Mouse (Mus musculus) layer of hippocampus, postnatal 36 days (tissue): ENCODE data around the gene Fam83d. TPM values are rescaled to one million over a fixed set of nuclear protein-coding genes. Genes with fewer than 3 reads are reported as not detected.

ENCODE experiments used
- DNase-seq, 2 experiments: peaks; one replicate each; pipeline ENCODE4 v3.0.0; 2022
- total RNA-seq, 2 experiments: library from RNA; stranded (reverse); gene quantifications; 2 replicates each; pipeline ENCODE4 v1.2.3; 2021

The Fam83d gene
- total RNA-seq, 2 experiments from 2014 or later, result 4.4 to 5.4 TPM

GRCm38 (mm10) chr2:158745049-158745482, 22.8 kb upstream of the Fam83d start:
- DNase-seq, result peak; percentile 57 to 64

- DNase-seq, result no peak
Observed at GRCm38 (mm10) chr2:158746164-158746563, 21.7 kb upstream of the Fam83d start.

GRCm38 (mm10) chr2:158749366-158749765, 18.5 kb upstream of the Fam83d start:
- DNase-seq, result peak; percentile 79 to 82

GRCm38 (mm10) chr2:158760231-158760630, 7.7 kb upstream of the Fam83d start:
- DNase-seq, result no peak

- no peak for DNase-seq
Observed at GRCm38 (mm10) chr2:158762339-158762738, 5.6 kb upstream of the Fam83d start.

- DNase-seq, result no peak
Observed at GRCm38 (mm10) chr2:158768350-158768749, 457 bp downstream of the Fam83d start.

- no peak for DNase-seq
Observed at GRCm38 (mm10) chr2:158768771-158769170, 878 bp downstream of the Fam83d start.

GRCm38 (mm10) chr2:158770126-158770757, 2.3 kb downstream of the Fam83d start:
- DNase-seq, result no peak

GRCm38 (mm10) chr2:158771066-158771763, 3.3 kb downstream of the Fam83d start:
- DNase-seq, result no peak

GRCm38 (mm10) chr2:158772808-158773207, 4.9 kb downstream of the Fam83d start:
- no peak for DNase-seq

GRCm38 (mm10) chr2:158774886-158775285, 7.0 kb downstream of the Fam83d start:
- no peak for DNase-seq

- DNase-seq, result no peak
Observed at GRCm38 (mm10) chr2:158776716-158777115, 8.8 kb downstream of the Fam83d start.

GRCm38 (mm10) chr2:158777490-158777889, 9.6 kb downstream of the Fam83d start:
- DNase-seq, result no peak

GRCm38 (mm10) chr2:158778349-158778748, 10.5 kb downstream of the Fam83d start:
- DNase-seq, result no peak

GRCm38 (mm10) chr2:158781126-158781525, 13.2 kb downstream of the Fam83d start:
- DNase-seq, result no peak

GRCm38 (mm10) chr2:158786927-158787795, 19.3 kb downstream of the Fam83d start:
- no peak for DNase-seq

GRCm38 (mm10) chr2:158794494-158795004, 26.7 kb downstream of the Fam83d start, which contains the start of gene Dhx35:
Gene Dhx35 (plus strand): TSS chr2:158794807.
- peak; percentile 90 to 94 for DNase-seq

GRCm38 (mm10) chr2:158795043-158795442, 27.1 kb downstream of the Fam83d start:
- no peak for DNase-seq

GRCm38 (mm10) chr2:158795875-158796274, 28.0 kb downstream of the Fam83d start:
- no peak for DNase-seq

- no peak for DNase-seq
Observed at GRCm38 (mm10) chr2:158799328-158799727, 31.4 kb downstream of the Fam83d start.

GRCm38 (mm10) chr2:158800788-158801187, 32.9 kb downstream of the Fam83d start:
- no peak for DNase-seq

- DNase-seq, result no peak
Observed at GRCm38 (mm10) chr2:158803575-158803974, 35.7 kb downstream of the Fam83d start.

- no peak for DNase-seq
Observed at GRCm38 (mm10) chr2:158815686-158816085, 47.8 kb downstream of the Fam83d start.
